Mouse (Mus musculus): Measurements from ENCODE around the gene Epgn.

GRCm38 (mm10) chr5:91083016-91083415, 55.8 kb downstream of the Epgn start:
- no peak for TF ChIP-seq POLR2A (IDR thresholded peaks at IDR 0.05; ENCODE audit: insufficient read depth, low read depth, low read length)
- TF ChIP-seq CTCF (IDR thresholded peaks at IDR 0.05; ENCODE audit: insufficient read depth, low read depth, low read length) = no peak
